Mouse (Mus musculus): ENCODE results near the gene Zhx3. TPM values are rescaled to one million over a fixed set of nuclear protein-coding genes. Genes with fewer than 3 reads are reported as not detected.

Zhx3 gene
- polyA plus RNA-seq (2015; fragmentation: Nextera tagmentation; extraction: Ambion mirVana): 19.9 and 21.0 TPM in 2 replicates

DNA sequence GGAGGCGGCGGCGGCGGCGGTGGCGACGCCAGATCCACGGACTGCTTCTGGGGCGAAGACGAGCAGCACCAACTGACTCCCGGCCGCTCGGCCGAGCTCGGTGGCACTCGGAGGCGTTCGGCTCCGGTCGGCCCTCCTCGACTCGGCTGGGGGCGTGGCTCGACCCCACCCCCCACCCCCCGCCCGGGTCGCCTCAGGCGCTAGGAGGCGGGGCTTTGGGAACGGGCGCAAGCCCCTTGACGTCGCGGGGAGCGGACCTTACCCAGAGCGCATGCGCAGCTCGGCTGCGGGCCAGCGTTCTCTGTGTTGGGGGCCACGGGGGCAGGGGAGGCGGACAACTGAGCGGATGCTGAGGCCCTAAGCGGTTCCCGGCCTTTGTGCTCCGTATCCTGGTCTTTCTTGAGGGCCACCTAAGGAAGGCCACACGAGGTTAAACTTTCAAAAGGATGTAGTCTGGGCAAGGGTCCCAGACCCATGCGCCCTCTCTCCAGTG is at the start of gene Zhx3:
TSS of gene Zhx3 (minus strand) at position 109 of the 493 bp plus-strand sequence.
- Histone ChIP-seq H3K27me3 (replicated peaks; ENCODE audit: control insufficient read depth, insufficient read depth, low read length) (no peaks in the 10 kb centered on the region), H3K9ac (ENCODE audit: low read depth, low read length) (peak within 1 kb of the TSS; percentile 99), H3K9me3 (ENCODE audit: control insufficient read depth, low read length) (no peaks in the 10 kb centered on the region), H3K36me3 (ENCODE audit: control insufficient read depth, insufficient read depth, low read length) (no peaks in the 10 kb centered on the region), H3K4me1 (ENCODE audit: control insufficient read depth, insufficient read depth, low read depth, low read length) (peaks cover 13% of the 10 kb centered on the region), H3K4me2 (ENCODE audit: low read length) (peak within 1 kb of the TSS; percentile 74), H3K4me3 (ENCODE audit: low read length) (peak within 1 kb of the TSS; percentile 84), H3K27ac (ENCODE audit: low read depth, low read length) (peak within 1 kb of the TSS; percentile 99)
- ATAC-seq: peak; percentile 98
- under 1% methylated on average over 47 of the region's 48 CpGs for WGBS

DNA sequence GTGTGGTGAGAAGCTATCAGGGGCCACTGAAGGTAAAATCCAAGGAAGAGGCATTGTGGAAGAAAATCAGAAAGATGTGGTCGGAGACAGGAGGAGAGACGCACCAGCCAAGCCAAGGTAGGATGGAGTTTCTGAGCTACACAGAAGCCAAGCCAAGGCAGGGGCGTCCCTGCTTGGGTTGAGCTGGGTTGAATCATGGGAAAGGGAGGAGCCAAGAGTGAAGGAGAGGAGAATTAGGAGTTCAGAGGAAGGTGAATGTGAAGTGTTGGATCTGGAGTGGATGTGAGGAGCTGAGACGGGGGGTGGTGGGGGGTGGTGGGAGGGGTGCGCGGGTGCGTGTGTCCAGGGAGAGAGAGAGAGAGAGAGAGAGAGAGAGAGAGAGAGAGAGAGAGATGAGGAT is 48.5 kb upstream of the Zhx3 start:
- H3K9ac ChIP-seq (ENCODE audit: low read depth, low read length): no peak overlapping the region
- WGBS: 77% methylated on average over 7 of the region's 7 CpGs
- no peaks in the 10 kb centered on the region for H3K9me3 ChIP-seq (ENCODE audit: control insufficient read depth, low read length)
- H3K27ac ChIP-seq (ENCODE audit: low read depth, low read length): no peak overlapping the region
- no peak overlapping the region for H3K4me2 ChIP-seq (ENCODE audit: low read length)
- no peak for ATAC-seq
- H3K4me3 ChIP-seq (ENCODE audit: low read length): no peak overlapping the region
- no peaks in the 10 kb centered on the region for H3K27me3 ChIP-seq (replicated peaks; ENCODE audit: control insufficient read depth, insufficient read depth, low read length)
- no peaks in the 10 kb centered on the region for H3K4me1 ChIP-seq (ENCODE audit: control insufficient read depth, insufficient read depth, low read depth, low read length)
- no peaks in the 10 kb centered on the region for H3K36me3 ChIP-seq (ENCODE audit: control insufficient read depth, insufficient read depth, low read length)

DNA sequence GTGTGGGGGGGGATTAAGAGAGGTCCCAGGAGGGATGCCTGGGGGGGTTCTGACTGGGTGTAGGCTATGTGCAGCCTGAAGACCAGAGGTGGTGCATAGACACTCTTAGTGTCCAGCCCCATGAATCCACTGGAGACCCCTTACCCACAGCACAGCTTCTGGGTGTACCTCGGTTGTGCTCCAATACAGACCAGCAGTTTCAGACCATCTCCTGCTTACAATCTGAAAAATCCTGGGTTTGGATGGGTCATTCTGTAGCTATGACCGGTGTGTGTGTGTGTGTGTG is 46.1 kb upstream of the Zhx3 start:
- no peak overlapping the region for H3K9ac ChIP-seq (ENCODE audit: low read depth, low read length)
- ATAC-seq: no peak

DNA sequence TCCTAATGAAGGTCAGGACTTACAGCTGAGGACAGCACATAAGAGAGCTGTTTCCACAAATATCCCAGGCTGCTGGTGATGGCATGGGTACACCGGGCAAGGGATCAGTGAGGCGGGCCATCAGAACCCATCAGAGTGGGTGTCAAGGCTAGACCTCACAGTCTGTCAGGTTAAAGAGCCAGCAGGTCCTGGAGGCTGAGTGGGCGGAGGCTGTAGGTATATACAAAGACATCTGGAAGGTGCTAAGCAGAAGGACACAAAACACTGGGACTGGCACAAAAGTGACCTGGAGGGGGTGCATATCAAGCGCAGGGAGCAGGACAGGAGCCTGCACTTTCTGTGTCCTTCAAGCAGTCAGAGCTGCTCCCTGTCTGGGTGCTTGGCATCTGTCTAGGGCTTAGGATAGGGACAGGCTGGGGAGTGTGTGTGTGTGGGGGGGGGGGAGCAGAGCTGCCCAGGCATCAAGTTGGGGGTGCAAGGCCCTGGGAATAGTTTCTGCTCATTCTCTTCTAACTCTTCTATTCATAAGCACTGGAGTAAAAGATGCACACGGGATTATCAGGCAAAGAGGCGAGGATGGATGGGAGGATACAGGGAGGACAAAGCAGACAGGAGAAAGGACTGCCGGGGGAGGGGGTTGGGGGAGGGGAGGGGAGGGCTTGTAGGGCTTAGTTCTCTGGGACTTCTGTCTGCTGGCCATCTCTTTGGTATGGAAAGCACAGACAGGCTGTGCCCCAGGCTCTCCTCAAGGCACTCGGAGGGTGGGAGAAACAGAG is 45.5 kb upstream of the Zhx3 start:
- Histone ChIP-seq H3K9me3 (ENCODE audit: control insufficient read depth, low read length) (no peaks in the 10 kb centered on the region), H3K4me1 (ENCODE audit: control insufficient read depth, insufficient read depth, low read depth, low read length) (no peaks in the 10 kb centered on the region), H3K27me3 (replicated peaks; ENCODE audit: control insufficient read depth, insufficient read depth, low read length) (0 out of 2 replicates have a peak, but pooled peaks cover under 1% of the 10 kb centered on the region), H3K4me2 (ENCODE audit: low read length) (no peak overlapping the region), H3K27ac (ENCODE audit: low read depth, low read length) (no peak overlapping the region), H3K9ac (ENCODE audit: low read depth, low read length) (no peak overlapping the region), H3K36me3 (ENCODE audit: control insufficient read depth, insufficient read depth, low read length) (no peaks in the 10 kb centered on the region), H3K4me3 (ENCODE audit: low read length) (no peak overlapping the region)
- 51% methylated on average over 8 of the region's 8 CpGs for WGBS
- no peak for ATAC-seq

More for the DNA sequence above, 46.1 kb upstream of the Zhx3 start:
- Histone ChIP-seq H3K36me3 (ENCODE audit: control insufficient read depth, insufficient read depth, low read length) (no peaks in the 10 kb centered on the region), H3K9me3 (ENCODE audit: control insufficient read depth, low read length) (no peaks in the 10 kb centered on the region), H3K27me3 (replicated peaks; ENCODE audit: control insufficient read depth, insufficient read depth, low read length) (no peaks in the 10 kb centered on the region), H3K27ac (ENCODE audit: low read depth, low read length) (no peak overlapping the region), H3K4me1 (ENCODE audit: control insufficient read depth, insufficient read depth, low read depth, low read length) (no peaks in the 10 kb centered on the region), H3K4me2 (ENCODE audit: low read length) (no peak overlapping the region), H3K4me3 (ENCODE audit: low read length) (no peak overlapping the region)
- WGBS: 82% methylated on average over 2 of the region's 2 CpGs

DNA sequence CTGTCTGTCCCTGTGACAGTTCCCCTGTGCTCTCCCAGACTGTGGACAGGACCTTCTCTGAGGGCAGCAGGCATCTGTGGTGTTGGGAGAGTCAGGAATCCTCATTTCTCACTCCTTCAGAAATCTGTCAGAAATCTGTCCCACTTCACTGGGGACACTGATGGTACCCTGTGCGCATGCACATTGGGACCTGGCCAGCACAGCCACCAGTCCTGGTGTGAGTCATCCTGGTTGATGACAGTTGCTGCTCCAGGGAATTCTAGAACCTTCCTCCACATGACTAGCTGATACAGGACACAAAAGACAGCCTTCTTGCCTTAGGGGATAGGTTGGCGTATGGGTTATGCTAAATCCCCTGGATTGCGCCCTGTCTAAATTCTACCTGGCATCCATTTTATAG is 44.5 kb upstream of the Zhx3 start:
- WGBS: 93% methylated on average over 3 of the region's 3 CpGs

DNA sequence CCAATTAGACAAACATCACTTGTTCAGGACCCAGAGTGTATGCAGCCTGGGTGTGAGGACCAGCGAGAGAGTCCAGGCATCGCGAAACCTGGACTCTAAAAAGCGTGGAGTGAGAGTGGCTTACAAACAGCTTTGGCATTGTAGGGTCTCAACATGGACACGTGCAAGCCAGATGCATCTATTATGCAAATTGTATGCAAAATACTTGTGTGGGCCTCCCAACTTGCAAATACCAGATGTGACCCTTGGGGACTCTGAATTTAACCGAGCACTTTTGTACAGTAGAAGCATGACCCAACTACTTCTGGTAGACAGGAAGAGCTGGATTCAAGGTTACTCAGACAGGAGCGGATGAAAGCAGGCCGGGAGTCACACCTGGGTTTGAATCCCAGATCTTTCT is 43.9 kb upstream of the Zhx3 start:
- no peak overlapping the region for H3K9ac ChIP-seq (ENCODE audit: low read depth, low read length)
- WGBS: 51% methylated on average over 8 of the region's 8 CpGs
- H3K4me1 ChIP-seq (ENCODE audit: control insufficient read depth, insufficient read depth, low read depth, low read length): peaks cover 7% of the 10 kb centered on the region
- no peak for ATAC-seq
- no peaks in the 10 kb centered on the region for H3K9me3 ChIP-seq (ENCODE audit: control insufficient read depth, low read length)
- no peak overlapping the region for H3K4me2 ChIP-seq (ENCODE audit: low read length)
- no peak overlapping the region for H3K4me3 ChIP-seq (ENCODE audit: low read length)
- peaks cover 11% of the 10 kb centered on the region for H3K27me3 ChIP-seq (replicated peaks; ENCODE audit: control insufficient read depth, insufficient read depth, low read length)
- no peak overlapping the region for H3K27ac ChIP-seq (ENCODE audit: low read depth, low read length)
- no peaks in the 10 kb centered on the region for H3K36me3 ChIP-seq (ENCODE audit: control insufficient read depth, insufficient read depth, low read length)

More for the DNA sequence above, 44.5 kb upstream of the Zhx3 start:
- no peaks in the 10 kb centered on the region for H3K9me3 ChIP-seq (ENCODE audit: control insufficient read depth, low read length)
- H3K4me2 ChIP-seq (ENCODE audit: low read length): no peak overlapping the region
- no peak overlapping the region for H3K4me3 ChIP-seq (ENCODE audit: low read length)
- H3K27me3 ChIP-seq (replicated peaks; ENCODE audit: control insufficient read depth, insufficient read depth, low read length): peaks cover 9% of the 10 kb centered on the region
- no peak overlapping the region for H3K27ac ChIP-seq (ENCODE audit: low read depth, low read length)
- peaks cover under 1% of the 10 kb centered on the region; the same call in 1 of the 2 replicates for H3K4me1 ChIP-seq (ENCODE audit: control insufficient read depth, insufficient read depth, low read depth, low read length)
- no peak overlapping the region for H3K9ac ChIP-seq (ENCODE audit: low read depth, low read length)
- no peaks in the 10 kb centered on the region for H3K36me3 ChIP-seq (ENCODE audit: control insufficient read depth, insufficient read depth, low read length)
- no peak for ATAC-seq

DNA sequence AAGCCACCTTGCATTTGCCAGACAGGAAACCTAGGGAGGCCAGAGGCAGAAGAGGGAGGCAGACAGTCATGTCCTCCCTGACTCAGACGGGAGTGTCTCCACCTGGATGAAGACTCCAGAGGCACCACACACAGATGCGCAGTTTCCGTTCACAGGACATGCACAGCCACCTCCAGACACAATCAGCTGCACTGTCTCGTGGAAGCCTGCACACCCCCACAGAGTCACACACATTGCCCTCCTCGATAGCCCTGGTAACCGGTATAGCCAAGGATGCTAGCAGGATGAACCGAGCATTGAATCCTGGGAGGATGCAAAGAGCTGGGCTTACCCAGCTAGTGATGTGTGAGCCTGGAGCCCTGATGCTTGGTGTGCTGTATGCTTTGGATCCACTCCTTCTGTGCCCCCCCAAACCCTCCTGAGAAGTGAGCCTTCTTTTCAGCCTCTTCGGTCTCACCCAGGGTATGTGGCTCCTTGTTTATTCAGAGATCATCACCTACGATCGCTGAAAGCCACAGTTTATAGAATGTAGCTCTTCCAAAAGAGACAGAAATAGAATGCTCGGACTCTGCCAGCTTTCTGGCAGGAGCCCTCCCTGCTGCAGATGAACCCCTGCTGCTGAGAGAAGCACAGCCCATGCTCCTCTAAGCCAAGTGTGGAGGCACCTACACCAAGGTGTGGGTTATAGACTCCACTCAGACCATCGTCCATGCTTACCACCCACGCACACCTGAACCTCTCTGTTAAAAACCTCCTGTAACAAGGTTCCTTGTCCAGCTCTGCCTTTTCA is 43.2 kb upstream of the Zhx3 start:
- Histone ChIP-seq H3K9ac (ENCODE audit: low read depth, low read length) (no peak overlapping the region), H3K36me3 (ENCODE audit: control insufficient read depth, insufficient read depth, low read length) (no peaks in the 10 kb centered on the region), H3K4me1 (ENCODE audit: control insufficient read depth, insufficient read depth, low read depth, low read length) (peaks cover 12% of the 10 kb centered on the region), H3K4me3 (ENCODE audit: low read length) (no peak overlapping the region), H3K4me2 (ENCODE audit: low read length) (no peak overlapping the region), H3K27ac (ENCODE audit: low read depth, low read length) (no peak overlapping the region), H3K27me3 (replicated peaks; ENCODE audit: control insufficient read depth, insufficient read depth, low read length) (peaks cover 12% of the 10 kb centered on the region), H3K9me3 (ENCODE audit: control insufficient read depth, low read length) (no peaks in the 10 kb centered on the region)
- no peak for ATAC-seq
- 74% methylated on average over 13 of the region's 13 CpGs for WGBS

DNA sequence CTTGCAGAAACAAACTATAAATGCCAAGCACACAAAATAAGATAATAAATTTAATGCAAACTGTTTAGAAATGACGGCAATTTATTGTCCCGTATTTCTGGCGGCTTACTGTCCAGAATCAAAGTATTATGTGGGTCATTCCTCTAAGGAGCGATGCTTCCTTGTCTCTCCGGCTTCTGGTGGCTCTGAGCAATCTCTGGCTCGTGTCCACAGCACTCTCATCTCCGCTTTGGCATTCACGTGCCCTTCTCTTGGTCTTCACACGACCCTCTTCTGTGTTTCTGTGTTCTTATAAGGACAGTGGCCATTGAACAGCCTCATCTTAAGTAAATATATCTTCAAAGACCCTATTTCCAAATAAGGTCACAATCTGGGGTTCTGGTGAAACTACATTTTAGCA is 41.9 kb upstream of the Zhx3 start:
- Histone ChIP-seq H3K27me3 (replicated peaks; ENCODE audit: control insufficient read depth, insufficient read depth, low read length) (peaks cover 22% of the 10 kb centered on the region), H3K4me1 (ENCODE audit: control insufficient read depth, insufficient read depth, low read depth, low read length) (peaks cover 12% of the 10 kb centered on the region), H3K27ac (ENCODE audit: low read depth, low read length) (no peak overlapping the region), H3K4me3 (ENCODE audit: low read length) (no peak overlapping the region), H3K4me2 (ENCODE audit: low read length) (no peak overlapping the region), H3K36me3 (ENCODE audit: control insufficient read depth, insufficient read depth, low read length) (no peaks in the 10 kb centered on the region), H3K9ac (ENCODE audit: low read depth, low read length) (no peak overlapping the region), H3K9me3 (ENCODE audit: control insufficient read depth, low read length) (no peaks in the 10 kb centered on the region)
- 79% methylated on average over 9 of the region's 9 CpGs for WGBS
- no peak for ATAC-seq

DNA sequence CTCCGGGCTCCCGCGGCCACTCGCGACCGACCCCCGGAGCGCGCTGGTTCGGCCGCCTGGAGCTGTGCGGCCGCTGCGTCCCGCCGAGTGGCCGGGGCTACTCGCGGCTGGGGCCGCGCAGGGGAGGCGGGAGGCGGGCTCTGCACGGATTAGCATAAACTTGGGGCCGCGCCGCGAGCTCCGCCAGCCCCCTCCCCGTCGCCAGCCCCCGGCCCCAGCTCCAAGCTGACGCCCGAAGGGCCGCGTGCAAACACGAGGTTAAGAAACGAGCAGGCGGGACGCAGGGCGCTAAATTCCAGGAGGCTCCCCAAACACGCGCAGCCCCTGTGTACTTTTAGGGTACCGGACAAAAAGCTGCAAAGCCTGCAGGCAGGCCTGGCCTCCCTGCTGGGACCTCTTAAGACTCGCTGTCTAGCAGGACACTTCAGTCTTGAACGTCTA is 39.5 kb upstream of the Zhx3 start, which contains the start of gene Emilin3:
TSS of gene Emilin3 (minus strand) at position 98 of the 441 bp plus-strand sequence.
- Histone ChIP-seq H3K4me3 (ENCODE audit: low read length) (peak within 1 kb of the TSS; percentile 48), H3K27me3 (replicated peaks; ENCODE audit: control insufficient read depth, insufficient read depth, low read length) (peaks cover 28% of the 10 kb centered on the region), H3K9ac (ENCODE audit: low read depth, low read length) (peak within 1 kb of the TSS; percentile 61), H3K4me2 (ENCODE audit: low read length) (peak within 1 kb of the TSS; percentile 84), H3K4me1 (ENCODE audit: control insufficient read depth, insufficient read depth, low read depth, low read length) (peaks cover 12% of the 10 kb centered on the region), H3K27ac (ENCODE audit: low read depth, low read length) (no peak within 1 kb of the TSS), H3K9me3 (ENCODE audit: control insufficient read depth, low read length) (no peaks in the 10 kb centered on the region), H3K36me3 (ENCODE audit: control insufficient read depth, insufficient read depth, low read length) (no peaks in the 10 kb centered on the region)
- WGBS: 1% methylated on average over 37 of the region's 46 CpGs
- peak; percentile 66; the same call in 1 of the 2 replicates for ATAC-seq

Data from hindbrain, embryonic 16.5 days (tissue).